Mouse (Mus musculus) ovary, adult 2 months (tissue): ENCODE measurements around the gene Chst12. TPM values are rescaled to one million over a fixed set of nuclear protein-coding genes. Genes with fewer than 3 reads are reported as not detected.

ENCODE experiments used
- polyA plus RNA-seq: library from polyadenylated mRNA; depleted of rRNA; stranded (reverse); fragments of >200 nt; gene quantifications from 2 replicates; pipeline ENCODE4 v1.2.3, GENCODE M21; 2012; rRNA removed

The Chst12 gene
- polyA plus RNA-seq: 31.5 and 40.0 TPM in 2 replicates

DNA sequence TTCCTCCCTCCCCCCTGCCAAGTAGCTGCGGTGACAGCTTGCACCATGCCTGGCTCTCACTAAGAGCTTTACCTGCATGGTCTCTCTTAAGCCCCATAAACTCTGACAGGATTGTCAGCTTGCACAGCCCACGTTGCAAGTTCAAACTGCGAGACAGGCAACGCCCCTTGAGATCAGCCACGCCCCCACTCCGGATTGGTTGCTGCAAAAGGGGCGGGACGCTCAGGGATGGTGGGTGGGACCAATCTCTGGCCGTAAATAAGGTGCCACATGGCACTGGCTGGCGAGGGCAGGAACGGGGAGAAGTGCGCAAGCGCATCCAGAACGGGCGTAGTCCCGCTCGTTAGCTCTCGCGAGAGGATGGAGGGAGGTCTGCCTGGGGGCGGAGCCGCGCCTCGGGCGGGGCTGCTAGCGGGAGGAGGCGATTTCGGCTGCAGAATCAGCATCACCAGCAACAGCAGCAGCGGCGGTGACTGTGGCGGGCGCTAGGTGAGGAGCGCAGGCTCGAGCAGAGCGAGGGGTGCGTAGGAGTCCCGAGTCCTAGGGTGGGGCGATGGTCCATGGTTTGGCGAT, at the start of gene Chst12:
TSS of gene Chst12 (plus strand) at position 343 of the 573 bp plus-strand sequence.

DNA sequence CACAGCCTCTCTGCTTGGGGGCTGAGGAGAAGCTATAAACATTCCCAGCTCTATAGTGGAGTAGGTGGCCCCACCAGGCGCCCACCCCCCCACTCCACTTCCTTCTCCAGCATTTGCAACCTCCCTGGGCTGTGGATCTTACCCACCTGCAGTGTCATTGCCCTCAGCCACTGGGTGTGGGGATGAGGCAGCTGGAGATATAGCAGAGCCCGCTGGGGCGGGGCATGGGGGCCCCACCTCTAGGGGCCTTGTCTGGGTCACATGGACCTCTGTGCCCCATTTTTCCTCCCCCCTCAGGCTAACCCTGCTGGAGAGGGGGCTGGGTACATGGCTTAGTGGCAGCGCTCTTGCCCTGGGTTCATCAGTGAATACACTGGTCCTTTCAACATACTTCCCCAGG, 59.5 kb downstream of the Chst12 start, which contains the start of gene Grifin:
TSS of gene Grifin (minus strand) at position 176 of the 400 bp plus-strand sequence.

Other genes starting within 250 kb of the Chst12 start
- 43.0 and 58.7 TPM in 2 replicates for gene Mad1l1, start 184.0 kb upstream of the Chst12 start, polyA plus RNA-seq
- gene Nudt1, start 183.9 kb upstream of the Chst12 start, polyA plus RNA-seq: 7.9 and 11.5 TPM in 2 replicates
- 7.7 and 10.6 TPM in 2 replicates for gene Mrm2, start 173.7 kb upstream of the Chst12 start, polyA plus RNA-seq
- gene Snx8, start 116.3 kb upstream of the Chst12 start, polyA plus RNA-seq: 24.4 and 27.2 TPM in 2 replicates
- 125 and 145 TPM in 2 replicates for gene Eif3b, start 86.2 kb upstream of the Chst12 start, polyA plus RNA-seq
- gene Gm4869, start 59.9 kb upstream of the Chst12 start, polyA plus RNA-seq: 0.03 and 0.11 TPM in 2 replicates
- gene Grifin, start 59.5 kb downstream of the Chst12 start, polyA plus RNA-seq: not detected in 2 replicates
- gene Lfng, start 101.8 kb downstream of the Chst12 start, polyA plus RNA-seq: 55.4 and 66.3 TPM in 2 replicates
- gene Ttyh3, start 143.5 kb downstream of the Chst12 start, polyA plus RNA-seq: 116 and 137 TPM in 2 replicates
- gene Iqce, start 196.8 kb downstream of the Chst12 start, polyA plus RNA-seq: 28.0 and 31.0 TPM in 2 replicates
- gene Brat1, start 199.5 kb downstream of the Chst12 start, polyA plus RNA-seq: 47.1 and 49.3 TPM in 2 replicates
- 2.7 and 3.9 TPM in 2 replicates for gene Amz1, start 218.6 kb downstream of the Chst12 start, polyA plus RNA-seq